Mouse (Mus musculus) induced T-regulatory cell, adult 2 months (primary cell): ENCODE measurements around the gene Islr2.
A peak's percentile ranks its signal among the peaks of the same experiment; 100 is the strongest.

Experiments
- DNase-seq: peaks from one replicate; pipeline ENCODE4 v3.0.0-alpha.2; 2012; ENCODE audit warnings: low read depth

Islr2 gene

GRCm38 (mm10) chr9:58220218-58220903 lies 16.2 kb upstream of the Islr2 start:
- DNase-seq = peak; percentile 62

GRCm38 (mm10) chr9:58218539-58218938 lies 14.4 kb upstream of the Islr2 start:
- no peak for DNase-seq

GRCm38 (mm10) chr9:58216402-58216801 lies 12.3 kb upstream of the Islr2 start:
- DNase-seq = no peak

- DNase-seq = no peak
Observed at GRCm38 (mm10) chr9:58214519-58215180, 10.5 kb upstream of the Islr2 start.

- DNase-seq = no peak
Observed at GRCm38 (mm10) chr9:58213865-58214264, 9.7 kb upstream of the Islr2 start.

GRCm38 (mm10) chr9:58213377-58213776 lies 9.3 kb upstream of the Islr2 start:
- DNase-seq = no peak

GRCm38 (mm10) chr9:58210304-58210627 lies 6.1 kb upstream of the Islr2 start:
- no peak for DNase-seq

GRCm38 (mm10) chr9:58209462-58210303 lies 5.6 kb upstream of the Islr2 start:
- DNase-seq = no peak

- DNase-seq = no peak
Observed at GRCm38 (mm10) chr9:58206013-58206412, 1.9 kb upstream of the Islr2 start.

GRCm38 (mm10) chr9:58204448-58205000 lies 405 bp upstream of the Islr2 start:
- DNase-seq = peak; percentile 92

- DNase-seq = no peak
Observed at GRCm38 (mm10) chr9:58202676-58203453, 1.3 kb downstream of the Islr2 start.

GRCm38 (mm10) chr9:58201861-58202549 lies 2.1 kb downstream of the Islr2 start:
- DNase-seq = no peak

- no peak for DNase-seq
Observed at GRCm38 (mm10) chr9:58201091-58201842, 2.9 kb downstream of the Islr2 start.

- DNase-seq = no peak
Observed at GRCm38 (mm10) chr9:58200270-58201090, 3.6 kb downstream of the Islr2 start.

GRCm38 (mm10) chr9:58199381-58200269 lies 4.5 kb downstream of the Islr2 start:
- no peak for DNase-seq

GRCm38 (mm10) chr9:58198801-58199371 lies 5.2 kb downstream of the Islr2 start:
- no peak for DNase-seq

- peak; percentile 40 for DNase-seq
Observed at GRCm38 (mm10) chr9:58197781-58198701, 6.1 kb downstream of the Islr2 start.
